9 mouse cellular contexts compared by ENCODE assay signal in genomic region chr4:89445214-89446155, GRCm38 (mm10).
DNase-seq lines count a peak whose midpoint lies in the region; ATAC-seq and TF ChIP-seq lines count a peak whose summit lies in the region.
"Had no signal": no experiment of that assay in that cellular context is flagged by ENCODE, and none has a peak within 500 bp of the region (broad histone marks: within the 10 kb centered on the region; RNA-seq: fewer than 3 reads in every experiment).

No protein-coding gene starts in this region.

- H3K4me3 ChIP-seq in layer of hippocampus, adult 2 months = no peak overlapping the region
- no peak overlapping the region for H3K4me3 ChIP-seq in cerebellum, adult 2 months (replicated peaks; ENCODE audit: insufficient read depth, low read depth, low read length)
- H3K4me3 ChIP-seq: hindbrain, embryonic 15.5 days had no signal

- no peak for TF ChIP-seq POLR2A in cerebellum, adult 2 months (IDR thresholded peaks at IDR 0.05; ENCODE audit: borderline replicate concordance, insufficient read depth, low read length)

- no peak for DNase-seq in layer of hippocampus, adult 2 months (ENCODE audit: low spot score in 2 of 2)
- no peak for DNase-seq in layer of hippocampus, postnatal 36 days
- DNase-seq in cerebellum, adult 2 months = peak; percentile 65 to 77
- peak; percentile 95 for DNase-seq in large intestine, adult 2 months (ENCODE audit: low read depth, low spot score)
- DNase-seq in left cerebral cortex, adult 8-10 months (ENCODE audit: low spot score in 2 of 2) = no peak
- DNase-seq in kidney, adult 18-20 months = no peak
- DNase-seq in right cerebral cortex, postnatal 4 days = no peak

- no peak for TF ChIP-seq CTCF in layer of hippocampus, adult 2 months (conservative IDR thresholded peaks at IDR 0.05)
- TF ChIP-seq CTCF in cerebellum, adult 2 months (IDR thresholded peaks at IDR 0.05; ENCODE audit: borderline replicate concordance, insufficient read depth, low read depth, low read length) = no peak

- H3K27ac ChIP-seq in layer of hippocampus, adult 2 months = peak overlapping the region; percentile 36; the same call in 1 of the 2 replicates
- no peak overlapping the region for H3K27ac ChIP-seq in cerebellum, adult 2 months (ENCODE audit: insufficient read depth, low read length)
- H3K27ac ChIP-seq: hindbrain, embryonic 15.5 days had no signal

- no peaks in the 10 kb centered on the region for H3K27me3 ChIP-seq in cerebellum, adult 2 months (ENCODE audit: control insufficient read depth, insufficient read depth, low read length)
- H3K27me3 ChIP-seq: hindbrain, embryonic 15.5 days had no signal

- peak; percentile 72 for ATAC-seq in megakaryocyte-erythroid progenitor cell, adult 5-6 weeks (replicated peaks; ENCODE audit: low FRiP score, low TSS enrichment, poor library complexity, severe bottlenecking)

- 17% methylated on average over 11 of the region's 11 CpGs for WGBS in cerebellum, adult 2 months
- 17% methylated on average over 11 of the region's 11 CpGs for WGBS in large intestine, adult 2 months

- H3K4me1 ChIP-seq in cerebellum, adult 2 months (ENCODE audit: control insufficient read depth, insufficient read depth, low read length) = peaks cover 12% of the 10 kb centered on the region; the same call in 1 of the 2 replicates
- H3K4me1 ChIP-seq: hindbrain, embryonic 15.5 days had no signal

Comparison
In these comparisons a context has a peak if more than half of its experiments do, and no peak if none do; other contexts are left out.
1. DNase-seq: peak in cerebellum, adult 2 months (2 of 2) and large intestine, adult 2 months (single experiment); none in layer of hippocampus, adult 2 months (0 of 2), layer of hippocampus, postnatal 36 days (0 of 2), left cerebral cortex, adult 8-10 months (0 of 2), kidney, adult 18-20 months (single experiment) and right cerebral cortex, postnatal 4 days (single experiment).